Mouse (Mus musculus) cerebellum, adult 2 months (tissue): ENCODE data around the gene Cdk5. TPM values are rescaled to one million over a fixed set of nuclear protein-coding genes. Genes with fewer than 3 reads are reported as not detected.

Experiments used
- DNase-seq, 2 experiments: peaks; one replicate each; pipeline ENCODE4 v3.0.0; 2021
- H3K27ac ChIP-seq: fragments of 200-500 bp; 2 replicates; pipeline ENCODE4 v1.5.1; 2012; ENCODE audit warnings: low read length, control low read depth, inconsistent platforms; ENCODE audit not compliant: insufficient read depth
- H3K27me3 ChIP-seq: fragments of 200-500 bp; 2 replicates; pipeline ENCODE4 v1.6.1; 2012; ENCODE audit warnings: inconsistent platforms, mild to moderate bottlenecking, low read length, moderate library complexity; ENCODE audit not compliant: control insufficient read depth, insufficient read depth
- H3K4me1 ChIP-seq: fragments of 200-500 bp; 2 replicates; pipeline ENCODE4 v1.6.1; 2011; ENCODE audit warnings: low read length; ENCODE audit not compliant: control insufficient read depth, insufficient read depth
- H3K4me3 ChIP-seq: fragments of 200-500 bp; replicated peaks from 2 replicates; pipeline ENCODE3; 2011; ENCODE audit warnings: mild to moderate bottlenecking, low read depth, low read length, control low read depth; ENCODE audit not compliant: insufficient read depth
- CTCF ChIP-seq: fragments of 200-500 bp; IDR thresholded peaks from 2 replicates; pipeline ENCODE4 v1.5.1; 2011; ENCODE audit warnings: low read depth, mild to moderate bottlenecking, control low read depth, low read length, moderate library complexity, borderline replicate concordance; ENCODE audit not compliant: insufficient read depth
- POLR2A ChIP-seq: fragments of 200-500 bp; IDR thresholded peaks from 2 replicates; pipeline ENCODE4 v1.6.1; 2011; ENCODE audit warnings: low read length, control low read depth, borderline replicate concordance; ENCODE audit not compliant: insufficient read depth
- WGBS: fragments of 180-500 bp; shearing (Covaris S2); methylation state at CpG from one replicate; pipeline ENCODE4 v1.1.7; 2018; 5-methylcytosine and 5-hydroxymethylcytosine counted together
- polyA plus RNA-seq: library from polyadenylated mRNA; depleted of rRNA; stranded (reverse); fragments of >200 nt; gene quantifications from 2 replicates; pipeline ENCODE4 v1.2.3, GENCODE M21; 2012

The Cdk5 gene
- polyA plus RNA-seq, 1 experiment, result 221 TPM

DNA sequence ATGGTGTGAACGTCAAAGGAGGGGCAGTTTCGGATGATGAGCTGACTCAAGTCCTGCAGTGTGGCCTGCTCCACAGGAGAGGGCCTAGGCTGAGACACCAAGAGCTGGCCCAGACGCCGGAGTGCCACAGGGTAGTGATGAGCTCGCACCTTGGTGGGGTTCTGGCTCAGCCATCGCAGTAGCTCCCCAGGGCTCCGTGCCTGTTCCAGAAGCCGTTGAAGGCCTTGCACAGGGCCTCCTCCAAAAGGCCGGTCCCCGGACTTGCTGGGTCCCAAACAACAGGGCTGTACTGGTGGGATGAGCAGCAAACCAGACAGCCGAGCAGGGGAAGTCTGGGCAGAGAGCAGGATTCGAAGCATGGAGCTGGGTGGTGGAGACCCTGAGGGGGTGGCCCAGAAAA, 20.6 kb upstream of the Cdk5 start:
- H3K27me3 ChIP-seq, result no peaks in the 10 kb centered on the region
- WGBS, result 15% methylated on average over 12 of the region's 12 CpGs
- peak; percentile 56 to 57 for DNase-seq
- H3K4me1 ChIP-seq, result peaks cover 7% of the 10 kb centered on the region
- H3K27ac ChIP-seq, result peak overlapping the region; percentile 86; the same call in 1 of the 2 replicates
- no peak for TF ChIP-seq POLR2A
- no peak for TF ChIP-seq CTCF
- peak overlapping the region; percentile 66 for H3K4me3 ChIP-seq

DNA sequence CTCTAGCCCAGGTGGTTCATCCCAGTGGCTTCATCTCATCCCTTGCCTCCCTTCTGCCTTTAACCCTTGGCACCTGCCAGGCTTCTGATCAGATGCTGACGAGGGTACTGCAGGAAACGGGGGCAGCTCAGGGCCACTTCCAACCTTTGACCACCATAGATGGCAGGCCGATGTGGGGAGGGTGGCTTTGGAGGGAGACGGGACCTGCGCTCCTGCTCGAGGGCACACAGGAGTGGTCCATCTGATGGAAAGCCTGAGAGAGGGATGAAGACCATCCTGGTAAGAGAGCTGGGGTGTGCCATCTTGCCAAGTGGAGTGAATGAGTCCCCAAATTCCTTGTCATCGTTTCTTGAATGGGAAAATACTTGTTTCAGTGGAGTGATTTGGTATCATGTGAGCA, 19.9 kb upstream of the Cdk5 start:
- Histone ChIP-seq H3K27me3 (no peaks in the 10 kb centered on the region), H3K27ac (no peak overlapping the region), H3K4me3 (no peak overlapping the region), H3K4me1 (peaks cover 7% of the 10 kb centered on the region)
- TF ChIP-seq CTCF, result no peak
- no peak for TF ChIP-seq POLR2A
- DNase-seq, result no peak
- WGBS, result 88% methylated on average over 7 of the region's 7 CpGs

DNA sequence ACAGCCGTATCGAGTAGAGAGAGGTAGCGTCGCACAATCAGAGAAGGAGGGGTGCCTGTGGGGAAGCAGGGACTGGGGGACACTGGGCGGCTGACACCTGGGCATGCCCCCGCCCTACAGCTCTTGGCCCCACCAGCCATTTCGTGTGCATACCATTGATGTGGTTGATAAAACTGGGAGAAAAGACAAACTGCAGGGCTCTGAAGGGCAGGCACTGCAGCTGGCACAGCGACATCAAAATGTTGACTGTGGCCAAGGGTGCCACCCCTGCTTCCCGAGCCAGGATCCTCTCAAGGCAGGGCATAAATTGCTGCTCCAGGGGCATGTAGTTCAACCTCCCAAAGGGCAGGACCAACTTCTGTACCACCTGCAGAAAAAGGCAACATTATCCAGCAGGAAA, 18.7 kb upstream of the Cdk5 start:
- Histone ChIP-seq H3K4me3 (no peak overlapping the region), H3K27me3 (no peaks in the 10 kb centered on the region)
- WGBS, result 75% methylated on average over 9 of the region's 9 CpGs

DNA sequence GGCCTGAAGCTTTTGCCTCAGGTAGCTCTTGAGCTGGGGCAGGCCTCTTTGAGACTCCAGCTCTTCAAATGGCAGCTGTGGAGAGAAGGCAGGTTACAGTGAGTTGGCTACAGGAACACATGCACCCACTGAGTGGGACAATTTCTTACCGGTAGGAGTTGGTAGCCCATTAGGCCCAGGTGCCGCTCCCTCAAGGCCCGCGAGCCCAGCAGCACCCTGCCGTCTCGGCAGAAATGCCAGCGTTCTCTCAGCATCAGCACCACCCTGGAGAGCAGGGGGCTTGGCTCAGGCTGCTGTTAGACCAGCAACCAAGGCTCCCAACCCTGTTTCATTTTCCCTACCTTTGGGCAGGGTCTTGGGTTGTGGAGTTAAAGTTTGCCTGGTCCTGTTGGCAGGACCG, 17.9 kb upstream of the Cdk5 start:
- no peak for DNase-seq
- WGBS, result 87% methylated on average over 8 of the region's 8 CpGs
- TF ChIP-seq POLR2A (no peak), CTCF (no peak)
- Histone ChIP-seq H3K4me1 (peaks cover 7% of the 10 kb centered on the region), H3K27ac (no peak overlapping the region), H3K27me3 (no peaks in the 10 kb centered on the region), H3K4me3 (no peak overlapping the region)

More for the DNA sequence above, 18.7 kb upstream of the Cdk5 start:
- no peak for TF ChIP-seq CTCF
- Histone ChIP-seq H3K27ac (no peak overlapping the region), H3K4me1 (peaks cover 7% of the 10 kb centered on the region)
- DNase-seq, result no peak

DNA sequence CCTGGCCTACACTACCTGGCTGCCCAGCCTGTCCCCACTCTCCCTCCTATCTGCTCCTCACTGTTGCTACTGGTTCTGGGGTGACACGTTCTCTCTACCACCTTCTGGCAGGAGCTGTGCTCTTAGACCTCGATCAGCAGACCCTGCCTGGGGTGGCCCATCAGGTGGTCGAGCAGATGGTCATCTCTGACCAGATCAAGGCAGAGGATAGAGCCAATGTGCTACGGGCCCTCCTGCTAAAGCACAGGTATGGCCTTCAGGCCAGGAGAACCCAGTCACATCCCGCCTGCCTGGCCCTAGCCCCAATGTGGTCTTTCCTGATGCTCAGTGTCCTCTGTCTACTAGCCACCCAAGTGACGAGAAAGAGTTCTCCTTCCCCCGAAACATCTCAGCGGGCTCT, 10.7 kb upstream of the Cdk5 start:
- TF ChIP-seq POLR2A (no peak), CTCF (no peak)
- Histone ChIP-seq H3K4me3 (no peak overlapping the region), H3K27ac (no peak overlapping the region), H3K4me1 (no peaks in the 10 kb centered on the region), H3K27me3 (no peaks in the 10 kb centered on the region)
- WGBS, result 57% methylated on average over 8 of the region's 8 CpGs
- DNase-seq, result no peak

DNA sequence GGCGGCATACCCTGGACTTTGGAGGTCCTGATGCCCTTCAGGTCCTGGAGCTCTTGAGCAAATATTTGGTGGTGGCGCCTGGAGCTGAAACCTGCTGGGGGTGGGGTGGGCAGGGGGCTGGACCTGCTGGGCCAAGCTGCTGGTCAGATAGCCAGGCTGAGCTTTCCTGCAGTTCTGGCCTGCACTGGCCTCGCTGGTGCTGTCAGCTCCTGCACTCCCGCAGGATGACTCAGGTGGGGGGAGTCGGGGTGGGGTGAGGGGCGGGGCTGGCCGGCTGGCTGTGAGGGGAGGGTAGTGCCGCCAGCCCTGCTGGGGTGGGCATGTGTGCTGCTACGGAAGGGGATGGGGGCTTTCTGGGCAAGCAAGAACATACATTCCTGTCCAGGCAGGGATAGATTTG, 5.3 kb upstream of the Cdk5 start:
- 28% methylated on average over 9 of the region's 9 CpGs for WGBS
- H3K4me3 ChIP-seq, result no peak overlapping the region
- H3K27ac ChIP-seq, result no peak overlapping the region
- no peaks in the 10 kb centered on the region for H3K27me3 ChIP-seq
- no peak for DNase-seq
- TF ChIP-seq CTCF (no peak), POLR2A (no peak)
- no peaks in the 10 kb centered on the region for H3K4me1 ChIP-seq

DNA sequence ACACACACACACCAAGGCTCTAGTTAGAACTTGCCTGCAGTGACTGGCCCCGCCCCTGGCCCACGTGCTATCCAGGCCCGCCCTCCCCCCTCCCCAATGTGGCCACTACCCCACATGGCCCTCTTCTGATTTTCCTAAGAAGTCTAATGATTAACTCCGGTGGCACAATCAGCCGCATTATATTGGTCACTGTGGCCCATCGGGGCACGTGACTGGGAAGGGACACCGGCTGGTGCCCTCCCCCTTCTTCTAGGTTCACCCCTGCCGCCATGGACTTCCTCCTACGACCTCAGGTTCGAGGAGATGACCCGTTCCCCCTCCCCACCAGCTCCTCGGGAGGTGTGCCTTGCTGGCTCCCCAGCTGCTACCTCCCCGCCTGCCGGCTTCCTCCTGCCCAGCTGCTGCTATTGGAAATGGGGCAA, 4.7 kb upstream of the Cdk5 start:
- Histone ChIP-seq H3K27ac (no peak overlapping the region), H3K4me1 (no peaks in the 10 kb centered on the region), H3K27me3 (no peaks in the 10 kb centered on the region), H3K4me3 (no peak overlapping the region)
- WGBS, result 23% methylated on average over 15 of the region's 15 CpGs
- DNase-seq, result no peak
- TF ChIP-seq CTCF, result no peak
- TF ChIP-seq POLR2A, result no peak

DNA sequence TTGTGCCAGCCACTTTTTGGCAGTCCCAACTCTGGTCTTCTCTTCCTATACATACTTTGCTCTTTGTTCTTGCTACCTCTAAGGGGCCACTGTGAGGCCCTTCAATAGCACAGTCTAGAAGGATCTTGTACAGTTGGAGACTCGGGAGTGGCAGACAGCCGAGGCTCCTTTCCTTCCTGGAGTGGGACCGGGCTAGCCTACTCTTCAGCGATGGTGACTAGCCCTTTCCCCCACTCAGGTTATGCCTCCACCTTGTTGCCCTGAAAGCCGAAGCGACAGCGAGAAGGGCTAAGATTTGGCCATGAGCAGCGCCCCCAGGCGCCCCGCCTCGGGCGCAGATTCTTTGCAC, 3.9 kb upstream of the Cdk5 start:
- no peak for TF ChIP-seq CTCF
- TF ChIP-seq POLR2A, result no peak
- Histone ChIP-seq H3K4me3 (no peak overlapping the region), H3K27ac (no peak overlapping the region), H3K27me3 (no peaks in the 10 kb centered on the region), H3K4me1 (no peaks in the 10 kb centered on the region; the same call in 1 of the 2 replicates)
- 50% methylated on average over 12 of the region's 12 CpGs for WGBS
- no peak for DNase-seq

DNA sequence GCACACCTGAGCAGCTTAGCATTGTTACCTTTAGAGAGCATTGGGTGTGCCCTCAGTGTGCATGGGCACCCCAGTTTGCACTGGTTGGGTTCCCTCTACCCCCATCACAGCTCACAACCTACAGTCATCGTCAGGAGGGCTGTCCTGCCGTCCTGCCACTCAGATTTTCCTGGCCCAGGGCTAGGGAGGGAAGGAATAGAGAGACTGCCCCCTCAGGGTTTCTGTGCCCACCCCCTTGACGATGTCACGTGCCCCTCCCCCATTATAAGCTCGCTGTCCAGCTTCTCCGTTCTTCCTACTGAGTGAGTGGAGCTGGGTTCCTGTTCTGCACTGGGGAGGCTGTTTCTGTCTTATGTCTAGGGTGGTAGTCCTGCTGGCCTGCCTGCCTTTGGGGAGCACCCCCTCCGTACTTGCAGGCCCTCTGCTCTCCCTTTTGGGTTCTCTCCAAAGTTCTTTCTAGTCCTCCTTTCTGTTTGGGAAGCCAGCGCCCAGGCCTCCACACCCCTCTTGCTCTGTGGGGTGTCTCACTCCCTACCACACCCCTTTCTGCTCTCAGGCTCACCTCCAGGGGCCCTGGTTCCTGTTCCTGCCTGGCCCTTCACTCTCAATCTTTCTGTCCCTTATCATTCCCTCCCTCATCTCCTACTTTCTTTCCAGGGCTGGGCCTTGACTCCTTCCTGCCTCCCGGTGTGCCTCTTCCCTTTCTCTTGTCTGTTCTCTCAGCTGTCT, 3.4 kb upstream of the Cdk5 start:
- H3K4me3 ChIP-seq, result no peak overlapping the region
- H3K4me1 ChIP-seq, result no peaks in the 10 kb centered on the region; the same call in 1 of the 2 replicates
- no peak overlapping the region for H3K27ac ChIP-seq
- WGBS, result 44% methylated on average over 9 of the region's 9 CpGs
- TF ChIP-seq CTCF, result no peak
- TF ChIP-seq POLR2A, result no peak
- H3K27me3 ChIP-seq, result no peaks in the 10 kb centered on the region
- DNase-seq, result no peak
